Mouse (Mus musculus): ENCODE results near the gene Tle2.

Tle2 gene

GRCm38 (mm10) chr10:81572133-81572671 is 2.2 kb upstream of the Tle2 start:
- in situ Hi-C loops (cut with MboI, MseI): no loop called here

- in situ Hi-C loops (cut with MboI, MseI): no loop called here
Observed at GRCm38 (mm10) chr10:81572975-81573374, 1.4 kb upstream of the Tle2 start.

- in situ Hi-C loops (cut with MboI, MseI): no loop called here
Observed at GRCm38 (mm10) chr10:81575208-81575631, 859 bp downstream of the Tle2 start.

GRCm38 (mm10) chr10:81575695-81576094 is 1.3 kb downstream of the Tle2 start:
- in situ Hi-C loops (cut with MboI, MseI): no loop called here

GRCm38 (mm10) chr10:81579967-81580366 is 5.6 kb downstream of the Tle2 start:
- in situ Hi-C loops (cut with MboI, MseI): loop anchor here (10.0 kb wide), 1 partner anchor 1115 kb away; the partner anchor contains the start of genes Glt8d2 and Hcfc2

GRCm38 (mm10) chr10:81580441-81581070 is 6.2 kb downstream of the Tle2 start:
- in situ Hi-C loops (cut with MboI, MseI): loop anchor here (10.0 kb wide), 1 partner anchor 1114 kb away; the partner anchor contains the start of genes Glt8d2 and Hcfc2

GRCm38 (mm10) chr10:81583347-81583746 is 9.0 kb downstream of the Tle2 start:
- in situ Hi-C loops (cut with MboI, MseI): loop anchor here (10.0 kb wide), 1 partner anchor 1111 kb away; the partner anchor contains the start of genes Glt8d2 and Hcfc2

- in situ Hi-C loops (cut with MboI, MseI): loop anchor here (10.0 kb wide), 1 partner anchor 1106 kb away; the partner anchor contains the start of genes Glt8d2 and Hcfc2
Observed at GRCm38 (mm10) chr10:81588739-81589138, 14.4 kb downstream of the Tle2 start.

- in situ Hi-C loops (cut with MboI, MseI): no loop called here
Observed at GRCm38 (mm10) chr10:81591846-81592245, 17.5 kb downstream of the Tle2 start.

- in situ Hi-C loops (cut with MboI, MseI): no loop called here
Observed at GRCm38 (mm10) chr10:81592631-81593030, 18.3 kb downstream of the Tle2 start.

- in situ Hi-C loops (cut with MboI, MseI): no loop called here
Observed at GRCm38 (mm10) chr10:81593223-81593622, 18.9 kb downstream of the Tle2 start.

- in situ Hi-C loops (cut with MboI, MseI): no loop called here
Observed at GRCm38 (mm10) chr10:81593935-81594334, 19.6 kb downstream of the Tle2 start.

GRCm38 (mm10) chr10:81595599-81595998 is 21.2 kb downstream of the Tle2 start:
- in situ Hi-C loops (cut with MboI, MseI): no loop called here

GRCm38 (mm10) chr10:81596611-81597010 is 22.2 kb downstream of the Tle2 start:
- in situ Hi-C loops (cut with MboI, MseI): no loop called here

GRCm38 (mm10) chr10:81597137-81597950 is 23.0 kb downstream of the Tle2 start:
- in situ Hi-C loops (cut with MboI, MseI): no loop called here

- in situ Hi-C loops (cut with MboI, MseI): no loop called here
Observed at GRCm38 (mm10) chr10:81598342-81598741, 24.0 kb downstream of the Tle2 start.

GRCm38 (mm10) chr10:81598871-81599270 is 24.5 kb downstream of the Tle2 start:
- in situ Hi-C loops (cut with MboI, MseI): no loop called here

GRCm38 (mm10) chr10:81599630-81600029 is 25.3 kb downstream of the Tle2 start:
- in situ Hi-C loops (cut with MboI, MseI): loop anchor here (5.0 kb wide), 1 partner anchor 32 kb away; no protein-coding TSS in a partner anchor

- in situ Hi-C loops (cut with MboI, MseI): loop anchor here (5.0 kb wide), 1 partner anchor 33 kb away; no protein-coding TSS in a partner anchor
Observed at GRCm38 (mm10) chr10:81600096-81600495, 25.7 kb downstream of the Tle2 start.

GRCm38 (mm10) chr10:81600738-81601203 is 26.4 kb downstream of the Tle2 start, which contains the start of gene Tle6:
Gene Tle6 (minus strand): TSS chr10:81601073.
- in situ Hi-C loops (cut with MboI, MseI): loop anchor here (5.0 kb wide), 1 partner anchor 33 kb away; no protein-coding TSS in a partner anchor

GRCm38 (mm10) chr10:81601396-81601905 is 27.1 kb downstream of the Tle2 start:
- in situ Hi-C loops (cut with MboI, MseI): loop anchor here (5.0 kb wide), 1 partner anchor 34 kb away; no protein-coding TSS in a partner anchor
